Mouse (Mus musculus) cerebellum, postnatal 10 days (tissue): Measurements from ENCODE around the gene Mdm4.

Experiments
- DNase-seq, 2 experiments: peaks; one replicate each; pipeline ENCODE4 v3.0.0; 2021; ENCODE audit warnings: mixed read lengths in 2 of 2

Gene Mdm4

GRCm38 (mm10) chr1:132937296-132938030 is 92.9 kb downstream of the Mdm4 start:
- DNase-seq, result peak; percentile 79 to 84

GRCm38 (mm10) chr1:132934856-132935255 is 95.5 kb downstream of the Mdm4 start:
- DNase-seq, result peak; percentile 84 to 86

- DNase-seq, result peak; percentile 95 to 96
These were observed 97.9 kb downstream of the Mdm4 start for GRCm38 (mm10) chr1:132932421-132932820.

- DNase-seq, result peak; percentile 58 to 60
These were observed 100.1 kb downstream of the Mdm4 start for GRCm38 (mm10) chr1:132930291-132930690.

- peak; percentile 65 to 69 for DNase-seq
These were observed 101.5 kb downstream of the Mdm4 start for GRCm38 (mm10) chr1:132928907-132929250.

- no peak for DNase-seq
These were observed 102.1 kb downstream of the Mdm4 start for GRCm38 (mm10) chr1:132928032-132928906.

- peak; percentile 57 to 59 for DNase-seq
These were observed 105.1 kb downstream of the Mdm4 start for GRCm38 (mm10) chr1:132925270-132925669.

GRCm38 (mm10) chr1:132922257-132922656 is 108.1 kb downstream of the Mdm4 start:
- no peak for DNase-seq

GRCm38 (mm10) chr1:132921071-132921470 is 109.3 kb downstream of the Mdm4 start:
- DNase-seq, result no peak

- no peak for DNase-seq
These were observed 111.1 kb downstream of the Mdm4 start for GRCm38 (mm10) chr1:132919258-132919657.

- no peak for DNase-seq
These were observed 112.2 kb downstream of the Mdm4 start for GRCm38 (mm10) chr1:132918117-132918680.

- DNase-seq, result peak; percentile 76 to 82
These were observed 112.8 kb downstream of the Mdm4 start for GRCm38 (mm10) chr1:132917554-132917953.

GRCm38 (mm10) chr1:132915849-132916493 is 114.4 kb downstream of the Mdm4 start:
- peak; percentile 75 to 78 for DNase-seq

- DNase-seq, result no peak
These were observed 119.8 kb downstream of the Mdm4 start for GRCm38 (mm10) chr1:132910414-132911041.

- DNase-seq, result no peak
These were observed 120.4 kb downstream of the Mdm4 start for GRCm38 (mm10) chr1:132909951-132910350.
